Mouse (Mus musculus): ENCODE data around the gene Itk.

GRCm38 (mm10) chr11:46309111-46309741 lies 80.1 kb downstream of the Itk start:
- TF ChIP-seq CTCF (IDR thresholded peaks at IDR 0.05; ENCODE audit: borderline replicate concordance, extremely low read depth, insufficient read depth, insufficient read length): no peak
- TF ChIP-seq POLR2A (IDR thresholded peaks at IDR 0.05; ENCODE audit: borderline replicate concordance, extremely low read depth, insufficient read depth, insufficient read length, poor library complexity, severe bottlenecking): no peak
